Mouse (Mus musculus): ENCODE results near the gene Btbd16. TPM values are rescaled to one million over a fixed set of nuclear protein-coding genes. Genes with fewer than 3 reads are reported as not detected.

Gene Btbd16
- polyA plus RNA-seq, 1 experiment from 2014 or later: not detected

GRCm38 (mm10) chr7:130785923-130786575, 12.2 kb downstream of the Btbd16 start:
- 71% methylated on average over 12 of the region's 12 CpGs for WGBS (ENCODE audit: insufficient replicate concordance)
- H3K27me3 ChIP-seq (ENCODE audit: control insufficient read depth, insufficient read depth, low read length): no peaks in the 10 kb centered on the region
- no peak overlapping the region for H3K4me3 ChIP-seq (ENCODE audit: low read depth, low read length)
- H3K36me3 ChIP-seq (ENCODE audit: control insufficient read depth, insufficient read depth, low read length): no peaks in the 10 kb centered on the region
- H3K27ac ChIP-seq (ENCODE audit: low read depth, low read length): no peak overlapping the region
- H3K4me1 ChIP-seq (ENCODE audit: control insufficient read depth, insufficient read depth, low read length): peaks cover 13% of the 10 kb centered on the region
- ATAC-seq (replicated peaks; ENCODE audit: insufficient number of reproducible peaks, low FRiP score, low TSS enrichment): no peak
- no peaks in the 10 kb centered on the region for H3K9me3 ChIP-seq (replicated peaks; ENCODE audit: control insufficient read depth, low read length)
- no peak overlapping the region for H3K9ac ChIP-seq (ENCODE audit: low read depth, low read length)
- no peak overlapping the region for H3K4me2 ChIP-seq

GRCm38 (mm10) chr7:130786708-130787107, 12.8 kb downstream of the Btbd16 start:
- Histone ChIP-seq H3K27me3 (ENCODE audit: control insufficient read depth, insufficient read depth, low read length) (no peaks in the 10 kb centered on the region), H3K4me3 (ENCODE audit: low read depth, low read length) (no peak overlapping the region), H3K4me1 (ENCODE audit: control insufficient read depth, insufficient read depth, low read length) (peaks cover 13% of the 10 kb centered on the region), H3K4me2 (no peak overlapping the region), H3K27ac (ENCODE audit: low read depth, low read length) (no peak overlapping the region), H3K9me3 (replicated peaks; ENCODE audit: control insufficient read depth, low read length) (no peaks in the 10 kb centered on the region), H3K9ac (ENCODE audit: low read depth, low read length) (no peak overlapping the region), H3K36me3 (ENCODE audit: control insufficient read depth, insufficient read depth, low read length) (no peaks in the 10 kb centered on the region)
- no peak for ATAC-seq (replicated peaks; ENCODE audit: insufficient number of reproducible peaks, low FRiP score, low TSS enrichment)
- WGBS (ENCODE audit: insufficient replicate concordance): 54% methylated on average over 5 of the region's 5 CpGs

GRCm38 (mm10) chr7:130787537-130787936, 13.7 kb downstream of the Btbd16 start:
- H3K27ac ChIP-seq (ENCODE audit: low read depth, low read length): no peak overlapping the region

GRCm38 (mm10) chr7:130788950-130789349, 15.1 kb downstream of the Btbd16 start:
- no peak overlapping the region for H3K27ac ChIP-seq (ENCODE audit: low read depth, low read length)
- H3K36me3 ChIP-seq (ENCODE audit: control insufficient read depth, insufficient read depth, low read length): no peaks in the 10 kb centered on the region
- 84% methylated on average over 3 of the region's 3 CpGs for WGBS (ENCODE audit: insufficient replicate concordance)
- no peaks in the 10 kb centered on the region for H3K27me3 ChIP-seq (ENCODE audit: control insufficient read depth, insufficient read depth, low read length)
- no peak overlapping the region for H3K4me2 ChIP-seq
- no peaks in the 10 kb centered on the region for H3K9me3 ChIP-seq (replicated peaks; ENCODE audit: control insufficient read depth, low read length)
- ATAC-seq (replicated peaks; ENCODE audit: insufficient number of reproducible peaks, low FRiP score, low TSS enrichment): no peak
- no peak overlapping the region for H3K4me3 ChIP-seq (ENCODE audit: low read depth, low read length)
- H3K4me1 ChIP-seq (ENCODE audit: control insufficient read depth, insufficient read depth, low read length): peaks cover 11% of the 10 kb centered on the region
- no peak overlapping the region for H3K9ac ChIP-seq (ENCODE audit: low read depth, low read length)

More at GRCm38 (mm10) chr7:130787537-130787936, 13.7 kb downstream of the Btbd16 start:
- ATAC-seq (replicated peaks; ENCODE audit: insufficient number of reproducible peaks, low FRiP score, low TSS enrichment): no peak
- no peaks in the 10 kb centered on the region for H3K9me3 ChIP-seq (replicated peaks; ENCODE audit: control insufficient read depth, low read length)
- no peaks in the 10 kb centered on the region for H3K27me3 ChIP-seq (ENCODE audit: control insufficient read depth, insufficient read depth, low read length)
- H3K4me2 ChIP-seq: no peak overlapping the region
- no peaks in the 10 kb centered on the region for H3K36me3 ChIP-seq (ENCODE audit: control insufficient read depth, insufficient read depth, low read length)
- no peak overlapping the region for H3K9ac ChIP-seq (ENCODE audit: low read depth, low read length)
- H3K4me3 ChIP-seq (ENCODE audit: low read depth, low read length): no peak overlapping the region
- H3K4me1 ChIP-seq (ENCODE audit: control insufficient read depth, insufficient read depth, low read length): peaks cover 11% of the 10 kb centered on the region
- 90% methylated on average over 4 of the region's 4 CpGs for WGBS (ENCODE audit: insufficient replicate concordance)

GRCm38 (mm10) chr7:130789456-130789855, 15.6 kb downstream of the Btbd16 start:
- Histone ChIP-seq H3K4me3 (ENCODE audit: low read depth, low read length) (no peak overlapping the region), H3K9ac (ENCODE audit: low read depth, low read length) (no peak overlapping the region), H3K27me3 (ENCODE audit: control insufficient read depth, insufficient read depth, low read length) (no peaks in the 10 kb centered on the region), H3K27ac (ENCODE audit: low read depth, low read length) (no peak overlapping the region), H3K4me1 (ENCODE audit: control insufficient read depth, insufficient read depth, low read length) (peaks cover 15% of the 10 kb centered on the region), H3K36me3 (ENCODE audit: control insufficient read depth, insufficient read depth, low read length) (no peaks in the 10 kb centered on the region), H3K4me2 (no peak overlapping the region), H3K9me3 (replicated peaks; ENCODE audit: control insufficient read depth, low read length) (no peaks in the 10 kb centered on the region)
- ATAC-seq (replicated peaks; ENCODE audit: insufficient number of reproducible peaks, low FRiP score, low TSS enrichment): no peak
- WGBS (ENCODE audit: insufficient replicate concordance): 83% methylated on average over 7 of the region's 7 CpGs

GRCm38 (mm10) chr7:130793671-130794070, 19.8 kb downstream of the Btbd16 start:
- WGBS (ENCODE audit: insufficient replicate concordance): 65% methylated on average over 9 of the region's 9 CpGs
- Histone ChIP-seq H3K4me3 (ENCODE audit: low read depth, low read length) (no peak overlapping the region), H3K9me3 (replicated peaks; ENCODE audit: control insufficient read depth, low read length) (no peaks in the 10 kb centered on the region), H3K4me2 (no peak overlapping the region), H3K36me3 (ENCODE audit: control insufficient read depth, insufficient read depth, low read length) (no peaks in the 10 kb centered on the region), H3K4me1 (ENCODE audit: control insufficient read depth, insufficient read depth, low read length) (peaks cover 6% of the 10 kb centered on the region), H3K9ac (ENCODE audit: low read depth, low read length) (no peak overlapping the region), H3K27me3 (ENCODE audit: control insufficient read depth, insufficient read depth, low read length) (no peaks in the 10 kb centered on the region), H3K27ac (ENCODE audit: low read depth, low read length) (no peak overlapping the region)
- ATAC-seq (replicated peaks; ENCODE audit: insufficient number of reproducible peaks, low FRiP score, low TSS enrichment): no peak

- Histone ChIP-seq H3K4me1 (ENCODE audit: control insufficient read depth, insufficient read depth, low read length) (peaks cover 6% of the 10 kb centered on the region), H3K27me3 (ENCODE audit: control insufficient read depth, insufficient read depth, low read length) (no peaks in the 10 kb centered on the region), H3K4me3 (ENCODE audit: low read depth, low read length) (no peak overlapping the region), H3K36me3 (ENCODE audit: control insufficient read depth, insufficient read depth, low read length) (no peaks in the 10 kb centered on the region), H3K9ac (ENCODE audit: low read depth, low read length) (no peak overlapping the region), H3K4me2 (no peak overlapping the region), H3K9me3 (replicated peaks; ENCODE audit: control insufficient read depth, low read length) (no peaks in the 10 kb centered on the region), H3K27ac (ENCODE audit: low read depth, low read length) (no peak overlapping the region)
- 54% methylated on average over 8 of the region's 8 CpGs for WGBS (ENCODE audit: insufficient replicate concordance)
- no peak for ATAC-seq (replicated peaks; ENCODE audit: insufficient number of reproducible peaks, low FRiP score, low TSS enrichment)
Measured at GRCm38 (mm10) chr7:130796786-130797185, 22.9 kb downstream of the Btbd16 start.

- no peak overlapping the region for H3K9ac ChIP-seq (ENCODE audit: low read depth, low read length)
- ATAC-seq (replicated peaks; ENCODE audit: insufficient number of reproducible peaks, low FRiP score, low TSS enrichment): no peak
Measured at GRCm38 (mm10) chr7:130797524-130797923, 23.7 kb downstream of the Btbd16 start.

GRCm38 (mm10) chr7:130799418-130799817, 25.5 kb downstream of the Btbd16 start:
- Histone ChIP-seq H3K27ac (ENCODE audit: low read depth, low read length) (no peak overlapping the region), H3K4me3 (ENCODE audit: low read depth, low read length) (no peak overlapping the region), H3K9me3 (replicated peaks; ENCODE audit: control insufficient read depth, low read length) (no peaks in the 10 kb centered on the region), H3K36me3 (ENCODE audit: control insufficient read depth, insufficient read depth, low read length) (no peaks in the 10 kb centered on the region), H3K4me1 (ENCODE audit: control insufficient read depth, insufficient read depth, low read length) (peaks cover 2% of the 10 kb centered on the region; the same call in 1 of the 2 replicates), H3K4me2 (no peak overlapping the region), H3K9ac (ENCODE audit: low read depth, low read length) (no peak overlapping the region), H3K27me3 (ENCODE audit: control insufficient read depth, insufficient read depth, low read length) (no peaks in the 10 kb centered on the region)
- ATAC-seq (replicated peaks; ENCODE audit: insufficient number of reproducible peaks, low FRiP score, low TSS enrichment): no peak
- 74% methylated on average over 10 of the region's 10 CpGs for WGBS (ENCODE audit: insufficient replicate concordance)

More at GRCm38 (mm10) chr7:130797524-130797923, 23.7 kb downstream of the Btbd16 start:
- Histone ChIP-seq H3K9me3 (replicated peaks; ENCODE audit: control insufficient read depth, low read length) (no peaks in the 10 kb centered on the region), H3K4me2 (no peak overlapping the region), H3K36me3 (ENCODE audit: control insufficient read depth, insufficient read depth, low read length) (no peaks in the 10 kb centered on the region), H3K4me3 (ENCODE audit: low read depth, low read length) (no peak overlapping the region), H3K4me1 (ENCODE audit: control insufficient read depth, insufficient read depth, low read length) (peaks cover 6% of the 10 kb centered on the region), H3K27me3 (ENCODE audit: control insufficient read depth, insufficient read depth, low read length) (no peaks in the 10 kb centered on the region), H3K27ac (ENCODE audit: low read depth, low read length) (no peak overlapping the region)
- 87% methylated on average over 6 of the region's 6 CpGs for WGBS (ENCODE audit: insufficient replicate concordance)
